Mouse (Mus musculus): ENCODE data around the gene Ciita.

GRCm38 (mm10) chr16:10501865-10502264 lies 22.0 kb downstream of the Ciita start:
- no peak for TF ChIP-seq CEBPB (IDR thresholded peaks at IDR 0.05; ENCODE audit: insufficient read depth, poor library complexity, severe bottlenecking)
- TF ChIP-seq POLR2A (IDR thresholded peaks at IDR 0.05; ENCODE audit: insufficient read length, low read depth): no peak
- no peak for TF ChIP-seq USF1 (IDR thresholded peaks at IDR 0.05; ENCODE audit: low read depth)
- no peak for TF ChIP-seq MAX (IDR thresholded peaks at IDR 0.05; ENCODE audit: low read depth)
- no peak for TF ChIP-seq SRF (IDR thresholded peaks at IDR 0.05; ENCODE audit: control insufficient read depth, insufficient read length, low read depth)
- no peak for TF ChIP-seq E2F4 (IDR thresholded peaks at IDR 0.05; ENCODE audit: insufficient read depth)
- TF ChIP-seq TCF3 (IDR thresholded peaks at IDR 0.05; ENCODE audit: insufficient read length, low read depth): no peak

All from myocyte (in vitro differentiated cells).